Mouse (Mus musculus) myocyte (in vitro differentiated cells): ENCODE results near the gene Sf1. TPM values are rescaled to one million over a fixed set of nuclear protein-coding genes. Genes with fewer than 3 reads are reported as not detected.

Experiments
- H3K27me3 ChIP-seq: one replicate; pipeline ENCODE4 v1.6.1; 2011; ENCODE audit not compliant: control insufficient read depth, insufficient read depth, insufficient read length
- H3K36me3 ChIP-seq: one replicate; pipeline ENCODE4 v1.6.1; 2011; ENCODE audit not compliant: control insufficient read depth, insufficient read depth
- H3K4me2 ChIP-seq: one replicate; pipeline ENCODE4 v1.6.1; 2011; ENCODE audit warnings: low read depth, control low read depth
- H3K4me3 ChIP-seq: one replicate; pipeline ENCODE4 v1.5.1; 2011; ENCODE audit warnings: mild to moderate bottlenecking, control low read depth, moderate library complexity
- H3K79me2 ChIP-seq: one replicate; pipeline ENCODE4 v1.6.1; 2011; ENCODE audit not compliant: control insufficient read depth, insufficient read depth
- H3ac ChIP-seq: one replicate; pipeline ENCODE4 v1.6.1; 2011; ENCODE audit not compliant: control insufficient read depth, insufficient read length
- CEBPB ChIP-seq: IDR thresholded peaks from 2 replicates; pipeline ENCODE4 v1.6.1; 2011; ENCODE audit warnings: mild to moderate bottlenecking, moderate library complexity; ENCODE audit not compliant: poor library complexity, insufficient read depth, severe bottlenecking
- E2F4 ChIP-seq: IDR thresholded peaks from one replicate; pipeline ENCODE4 v1.6.1; 2011; ENCODE audit warnings: mild to moderate bottlenecking, control low read depth, moderate library complexity; ENCODE audit not compliant: insufficient read depth
- MAX ChIP-seq: IDR thresholded peaks from one replicate; pipeline ENCODE4 v1.6.1; 2011; ENCODE audit warnings: low read depth, mild to moderate bottlenecking, control low read depth
- MYOD1 ChIP-seq, 3 experiments: IDR thresholded peaks; one replicate each; pipeline ENCODE4 v1.6.1; 2011; ENCODE audit warnings: control low read depth in 2 of 3, low read depth in 2 of 3, mild to moderate bottlenecking in 2 of 3, moderate library complexity in 1 of 3; ENCODE audit not compliant: insufficient read length in 2 of 3, control insufficient read depth in 1 of 3
- MYOG ChIP-seq, 3 experiments: IDR thresholded peaks; one replicate each; pipeline ENCODE4 v1.6.1; 2011; ENCODE audit warnings: control low read depth in 2 of 3, low read depth in 2 of 3, mild to moderate bottlenecking in 2 of 3; ENCODE audit not compliant: insufficient read length in 2 of 3, control insufficient read depth in 1 of 3, insufficient read depth in 1 of 3
- POLR2A ChIP-seq: IDR thresholded peaks from one replicate; pipeline ENCODE4 v1.6.1; 2011; ENCODE audit warnings: low read depth, mild to moderate bottlenecking, control low read depth, moderate library complexity; ENCODE audit not compliant: insufficient read length
- POLR2AphosphoS2 ChIP-seq: IDR thresholded peaks from one replicate; pipeline ENCODE4 v1.6.1; 2011; ENCODE audit warnings: low read depth, control low read depth; ENCODE audit not compliant: insufficient read length
- REST ChIP-seq: IDR thresholded peaks from one replicate; pipeline ENCODE4 v1.6.1; 2011; ENCODE audit warnings: mild to moderate bottlenecking, control low read depth, moderate library complexity; ENCODE audit not compliant: insufficient read depth, insufficient read length
- SRF ChIP-seq: IDR thresholded peaks from one replicate; pipeline ENCODE4 v1.6.1; 2011; ENCODE audit warnings: low read depth; ENCODE audit not compliant: control insufficient read depth, insufficient read length
- TCF12 ChIP-seq: IDR thresholded peaks from one replicate; pipeline ENCODE4 v1.6.1; 2011; ENCODE audit warnings: mild to moderate bottlenecking, control low read depth; ENCODE audit not compliant: poor library complexity, insufficient read depth, severe bottlenecking
- TCF3 ChIP-seq: IDR thresholded peaks from one replicate; pipeline ENCODE4 v1.6.1; 2011; ENCODE audit warnings: low read depth, control low read depth; ENCODE audit not compliant: insufficient read length
- USF1 ChIP-seq: IDR thresholded peaks from one replicate; pipeline ENCODE4 v1.6.1; 2011; ENCODE audit warnings: low read depth, mild to moderate bottlenecking, control low read depth, moderate library complexity
- polyA plus RNA-seq: library from polyadenylated mRNA; unstranded; fragments of >200 nt; fragmentation: generic; extraction: Trizol; gene quantifications from one replicate; pipeline ENCODE4 v1.2.1, GENCODE M21; 2012; ENCODE audit warnings: missing spikeins

Sf1 gene
- polyA plus RNA-seq, 1 experiment = 131 TPM

GRCm38 (mm10) chr19:6403869-6404268 lies 40.4 kb downstream of the Sf1 start:
- H3K27me3 ChIP-seq = peaks cover 65% of the 10 kb centered on the region
- no peak overlapping the region for H3ac ChIP-seq

GRCm38 (mm10) chr19:6405433-6405832 lies 41.9 kb downstream of the Sf1 start:
- H3K36me3 ChIP-seq = no peaks in the 10 kb centered on the region
- H3K4me2 ChIP-seq = no peak overlapping the region
- no peak overlapping the region for H3K4me3 ChIP-seq
- H3K27me3 ChIP-seq = peaks cover 70% of the 10 kb centered on the region
- H3ac ChIP-seq = no peak overlapping the region
- TF ChIP-seq E2F4 (no peak), TCF3 (no peak), MYOG (IDR thresholded peaks at IDR 0.05; ENCODE audit: control insufficient read depth in 1 of 3, insufficient read depth in 1 of 3, insufficient read length in 2 of 3, low read depth in 2 of 3) (no peak), SRF (no peak), TCF12 (no peak), USF1 (no peak), MYOD1 (IDR thresholded peaks at IDR 0.05; ENCODE audit: control insufficient read depth in 1 of 3, insufficient read length in 2 of 3, low read depth in 2 of 3) (no peak), REST (no peak), CEBPB (no peak), MAX (no peak), POLR2A (no peak), POLR2AphosphoS2 (no peak)
- no peaks in the 10 kb centered on the region for H3K79me2 ChIP-seq

More at GRCm38 (mm10) chr19:6403869-6404268, 40.4 kb downstream of the Sf1 start:
- no peak for TF ChIP-seq TCF3
- TF ChIP-seq MYOD1 (IDR thresholded peaks at IDR 0.05; ENCODE audit: control insufficient read depth in 1 of 3, insufficient read length in 2 of 3, low read depth in 2 of 3) = no peak
- no peak for TF ChIP-seq CEBPB
- TF ChIP-seq USF1 = no peak
- TF ChIP-seq MAX = no peak
- no peak for TF ChIP-seq SRF
- TF ChIP-seq POLR2AphosphoS2 = no peak
- no peak for TF ChIP-seq TCF12
- no peak for TF ChIP-seq MYOG (IDR thresholded peaks at IDR 0.05; ENCODE audit: control insufficient read depth in 1 of 3, insufficient read depth in 1 of 3, insufficient read length in 2 of 3, low read depth in 2 of 3)
- no peak for TF ChIP-seq REST
- TF ChIP-seq E2F4 = no peak
- no peak for TF ChIP-seq POLR2A
- Histone ChIP-seq H3K36me3 (no peaks in the 10 kb centered on the region), H3K4me2 (no peak overlapping the region), H3K4me3 (no peak overlapping the region), H3K79me2 (no peaks in the 10 kb centered on the region)

DNA sequence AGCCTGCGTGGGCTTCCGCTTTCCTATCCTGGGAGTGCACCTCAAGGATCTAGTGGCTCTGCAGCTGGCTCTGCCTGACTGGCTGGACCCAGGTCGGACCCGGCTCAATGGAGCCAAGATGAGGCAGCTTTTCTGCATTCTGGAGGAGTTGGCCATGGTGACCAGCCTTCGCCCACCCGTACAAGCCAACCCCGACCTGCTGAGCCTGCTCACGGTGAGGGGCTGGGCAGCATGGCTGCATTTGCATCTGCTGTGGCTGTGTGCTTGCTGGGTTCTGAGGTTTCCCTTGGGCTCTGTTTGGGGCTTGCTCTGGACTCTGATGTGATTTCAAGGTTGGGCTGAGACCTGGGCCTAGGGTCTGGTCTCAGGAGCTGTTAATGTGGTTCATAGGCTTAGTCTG lies 43.6 kb downstream of the Sf1 start:
- H3K27me3 ChIP-seq = peaks cover 66% of the 10 kb centered on the region
- no peak for TF ChIP-seq SRF
- TF ChIP-seq POLR2AphosphoS2 = no peak
- no peak for TF ChIP-seq TCF12
- no peak for TF ChIP-seq MYOD1 (IDR thresholded peaks at IDR 0.05; ENCODE audit: control insufficient read depth in 1 of 3, insufficient read length in 2 of 3, low read depth in 2 of 3)
- TF ChIP-seq MYOG (IDR thresholded peaks at IDR 0.05; ENCODE audit: control insufficient read depth in 1 of 3, insufficient read depth in 1 of 3, insufficient read length in 2 of 3, low read depth in 2 of 3) = no peak
- no peak for TF ChIP-seq USF1
- no peak for TF ChIP-seq POLR2A
- no peaks in the 10 kb centered on the region for H3K36me3 ChIP-seq
- no peak overlapping the region for H3K4me2 ChIP-seq
- H3K4me3 ChIP-seq = no peak overlapping the region
- H3ac ChIP-seq = no peak overlapping the region
- H3K79me2 ChIP-seq = no peaks in the 10 kb centered on the region

DNA sequence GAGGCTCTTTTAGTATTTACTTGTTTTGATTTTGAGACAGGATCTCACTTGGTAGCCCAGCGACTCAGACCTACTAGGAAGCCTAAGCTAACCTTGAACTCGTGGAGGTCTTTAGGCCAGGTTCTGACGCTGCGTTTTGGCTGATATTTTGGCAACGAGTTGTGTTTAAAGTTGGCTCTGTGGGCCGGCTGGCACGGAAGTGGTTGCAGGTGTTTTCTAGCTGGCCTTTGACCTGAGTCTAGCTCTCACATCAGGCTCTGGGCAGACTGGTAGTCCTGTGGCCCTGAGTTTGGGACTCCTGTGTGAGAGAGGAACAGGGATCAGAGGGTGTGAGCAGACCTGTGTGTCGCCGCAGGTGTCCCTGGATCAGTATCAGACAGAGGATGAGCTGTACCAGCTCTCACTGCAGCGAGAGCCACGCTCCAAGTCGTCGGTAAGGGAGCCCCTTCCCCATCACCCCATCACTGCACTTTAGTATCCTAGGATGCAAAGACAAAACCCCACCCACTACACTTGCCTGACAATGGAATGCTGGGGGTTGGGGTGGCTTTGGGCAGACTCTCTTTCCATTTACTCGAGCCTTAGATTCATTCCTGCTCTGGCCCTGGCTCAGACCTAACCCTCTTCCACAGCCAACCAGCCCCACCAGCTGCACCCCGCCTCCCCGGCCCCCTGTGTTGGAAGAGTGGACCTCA lies 44.5 kb downstream of the Sf1 start:
- H3K4me3 ChIP-seq = no peak overlapping the region
- no peaks in the 10 kb centered on the region for H3K36me3 ChIP-seq
- H3K4me2 ChIP-seq = no peak overlapping the region
- TF ChIP-seq MYOG (IDR thresholded peaks at IDR 0.05; ENCODE audit: control insufficient read depth in 1 of 3, insufficient read depth in 1 of 3, insufficient read length in 2 of 3, low read depth in 2 of 3) (no peak), REST (no peak), USF1 (no peak), CEBPB (no peak), MAX (no peak), SRF (no peak), E2F4 (no peak), POLR2AphosphoS2 (no peak), TCF12 (no peak), POLR2A (no peak), TCF3 (no peak), MYOD1 (IDR thresholded peaks at IDR 0.05; ENCODE audit: control insufficient read depth in 1 of 3, insufficient read length in 2 of 3, low read depth in 2 of 3) (no peak)
- no peaks in the 10 kb centered on the region for H3K79me2 ChIP-seq
- H3ac ChIP-seq = no peak overlapping the region
- peaks cover 66% of the 10 kb centered on the region for H3K27me3 ChIP-seq
